Mouse (Mus musculus) brain, embryonic 18.5 days (tissue): ENCODE measurements around the gene Nsun3.
"Not testable (repeated sequence)": the region's sequence is repeated elsewhere in the genome, so short reads cannot be mapped to it uniquely, and the experiment has no call there.

Source experiments
- DNase-seq: peaks from one replicate; pipeline ENCODE4 v3.0.0-alpha.2; 2012; ENCODE audit warnings: low read depth, low spot score

Nsun3 gene

GRCm38 (mm10) chr16:62753079-62753478, 33.5 kb downstream of the Nsun3 start:
- no peak for DNase-seq

GRCm38 (mm10) chr16:62745875-62746274, 40.7 kb downstream of the Nsun3 start:
- peak; percentile 20 for DNase-seq

GRCm38 (mm10) chr16:62734359-62734758, 52.3 kb downstream of the Nsun3 start:
- DNase-seq = no peak

GRCm38 (mm10) chr16:62730291-62730690, 56.3 kb downstream of the Nsun3 start:
- DNase-seq = no peak

- no peak for DNase-seq
Measured at GRCm38 (mm10) chr16:62729846-62730245, 56.8 kb downstream of the Nsun3 start.

- DNase-seq = not testable (repeated sequence)
Measured at GRCm38 (mm10) chr16:62718255-62718654, 68.4 kb downstream of the Nsun3 start.

- no peak for DNase-seq
Measured at GRCm38 (mm10) chr16:62690436-62690835, 96.2 kb downstream of the Nsun3 start.

GRCm38 (mm10) chr16:62686073-62686472, 100.5 kb downstream of the Nsun3 start:
- no peak for DNase-seq

- no peak for DNase-seq
Measured at GRCm38 (mm10) chr16:62685494-62685893, 101.1 kb downstream of the Nsun3 start.
